Mouse (Mus musculus) lung, embryonic 16.5 days (tissue): ENCODE results near the gene Cmtm4. TPM values are rescaled to one million over a fixed set of nuclear protein-coding genes. Genes with fewer than 3 reads are reported as not detected.

Experiments
- ATAC-seq: fragments of 200-750 bp; cut with Nextera tagmentation; 2 replicates; pipeline ENCODE4 v1.8.0; 2017; ENCODE audit warnings: low read depth, mild to moderate bottlenecking, moderate library complexity
- H3K27ac ChIP-seq: fragments of 300-500 bp; sonication (generic); 2 replicates; pipeline ENCODE4 v1.5.1; 2014; ENCODE audit warnings: mild to moderate bottlenecking, control low read depth, low read length
- H3K27me3 ChIP-seq: fragments of 300-500 bp; sonication (generic); 2 replicates; pipeline ENCODE4 v1.6.1; 2014; ENCODE audit warnings: low read depth, low read length, mixed read lengths; ENCODE audit not compliant: control insufficient read depth, insufficient read depth
- H3K36me3 ChIP-seq: fragments of 300-500 bp; sonication (generic); 2 replicates; pipeline ENCODE4 v1.6.1; 2014; ENCODE audit warnings: low read length; ENCODE audit not compliant: control insufficient read depth, insufficient read depth
- H3K4me1 ChIP-seq: fragments of 300-500 bp; sonication (generic); replicated peaks from 2 replicates; pipeline ENCODE4 v1.6.1; 2014; ENCODE audit warnings: low read length, mixed read lengths; ENCODE audit not compliant: control insufficient read depth, insufficient read depth
- H3K4me2 ChIP-seq: fragments of 300-500 bp; sonication (generic); 2 replicates; pipeline ENCODE4 v1.6.1; 2014; ENCODE audit warnings: low read depth, low read length, control low read depth
- H3K4me3 ChIP-seq: fragments of 300-500 bp; sonication (generic); 2 replicates; pipeline ENCODE4 v1.5.1; 2014; ENCODE audit warnings: mild to moderate bottlenecking, low read length, control low read depth
- H3K9ac ChIP-seq: fragments of 300-500 bp; sonication (generic); 2 replicates; pipeline ENCODE4 v1.6.1; 2014; ENCODE audit warnings: low read length, control low read depth
- H3K9me3 ChIP-seq: fragments of 300-500 bp; sonication (generic); 2 replicates; pipeline ENCODE4 v1.6.1; 2016; ENCODE audit warnings: low read length; ENCODE audit not compliant: control insufficient read depth
- WGBS: fragments of 180-500 bp; shearing (Covaris S2); extraction: QIAGEN DNeasy Blood & Tissue Kit; methylation state at CpG from one replicate; pipeline ENCODE4 v1.1.7; 2014; 5-methylcytosine and 5-hydroxymethylcytosine counted together
- polyA plus RNA-seq: library from polyadenylated mRNA; unstranded; fragments of >200 nt; fragmentation: Nextera tagmentation; extraction: Ambion mirVana; gene quantifications from 2 replicates; pipeline ENCODE4 v1.2.1, GENCODE M21; 2015

Cmtm4 gene
- polyA plus RNA-seq, 1 experiment from 2014 or later: 2.6 TPM

- peaks cover 2% of the 10 kb centered on the region; the same call in 1 of the 2 replicates for H3K36me3 ChIP-seq
- ATAC-seq: no peak
- no peak overlapping the region for H3K27ac ChIP-seq
- 69% methylated on average over 13 of the region's 13 CpGs for WGBS
- no peak overlapping the region for H3K4me2 ChIP-seq
- no peak overlapping the region for H3K9ac ChIP-seq
- no peaks in the 10 kb centered on the region for H3K4me1 ChIP-seq
- H3K9me3 ChIP-seq: no peaks in the 10 kb centered on the region
- no peaks in the 10 kb centered on the region for H3K27me3 ChIP-seq
- no peak overlapping the region for H3K4me3 ChIP-seq
These were observed 45.6 kb downstream of the Cmtm4 start for GRCm38 (mm10) chr8:104350047-104350446.

GRCm38 (mm10) chr8:104348971-104349370 is 46.6 kb downstream of the Cmtm4 start:
- Histone ChIP-seq H3K4me1 (no peaks in the 10 kb centered on the region), H3K36me3 (peaks cover 2% of the 10 kb centered on the region; the same call in 1 of the 2 replicates), H3K4me3 (no peak overlapping the region), H3K9ac (no peak overlapping the region), H3K4me2 (no peak overlapping the region), H3K9me3 (no peaks in the 10 kb centered on the region), H3K27me3 (no peaks in the 10 kb centered on the region), H3K27ac (no peak overlapping the region)
- WGBS: 71% methylated on average over 5 of the region's 5 CpGs
- ATAC-seq: no peak

- no peak overlapping the region for H3K4me2 ChIP-seq
- H3K36me3 ChIP-seq: peaks cover 2% of the 10 kb centered on the region; the same call in 1 of the 2 replicates
- H3K27me3 ChIP-seq: no peaks in the 10 kb centered on the region
- no peak overlapping the region for H3K9ac ChIP-seq
- no peak for ATAC-seq
- 56% methylated on average over 12 of the region's 12 CpGs for WGBS
- no peak overlapping the region for H3K27ac ChIP-seq
- H3K4me1 ChIP-seq: peaks cover 6% of the 10 kb centered on the region
- H3K4me3 ChIP-seq: no peak overlapping the region
- no peaks in the 10 kb centered on the region for H3K9me3 ChIP-seq
These were observed 48.9 kb downstream of the Cmtm4 start for GRCm38 (mm10) chr8:104346706-104347105.

- H3K4me2 ChIP-seq: no peak overlapping the region
- 80% methylated on average over 5 of the region's 5 CpGs for WGBS
- no peaks in the 10 kb centered on the region for H3K9me3 ChIP-seq
- ATAC-seq: no peak
- no peak overlapping the region for H3K9ac ChIP-seq
- H3K4me3 ChIP-seq: no peak overlapping the region
- H3K4me1 ChIP-seq: peaks cover 14% of the 10 kb centered on the region
- no peak overlapping the region for H3K27ac ChIP-seq
- peaks cover 2% of the 10 kb centered on the region; the same call in 1 of the 2 replicates for H3K36me3 ChIP-seq
- no peaks in the 10 kb centered on the region for H3K27me3 ChIP-seq
These were observed 51.0 kb downstream of the Cmtm4 start for GRCm38 (mm10) chr8:104344622-104345021.

- 12% methylated on average over 7 of the region's 7 CpGs for WGBS
- Histone ChIP-seq H3K9me3 (no peaks in the 10 kb centered on the region), H3K4me1 (peaks cover 17% of the 10 kb centered on the region), H3K4me3 (no peak overlapping the region), H3K4me2 (no peak overlapping the region), H3K27me3 (no peaks in the 10 kb centered on the region), H3K27ac (no peak overlapping the region), H3K9ac (no peak overlapping the region), H3K36me3 (peaks cover 2% of the 10 kb centered on the region; the same call in 1 of the 2 replicates)
- 0 out of 2 replicates have a peak, but pooled peaks have one; percentile 15 for ATAC-seq
These were observed 51.6 kb downstream of the Cmtm4 start for GRCm38 (mm10) chr8:104343957-104344356.

- Histone ChIP-seq H3K27me3 (no peaks in the 10 kb centered on the region), H3K9me3 (no peaks in the 10 kb centered on the region), H3K36me3 (peaks cover 2% of the 10 kb centered on the region; the same call in 1 of the 2 replicates), H3K27ac (no peak overlapping the region), H3K4me1 (peaks cover 17% of the 10 kb centered on the region), H3K4me3 (no peak overlapping the region), H3K9ac (no peak overlapping the region), H3K4me2 (0 out of 2 replicates have a peak overlapping the region, but pooled peaks have one; percentile 13)
- 51% methylated on average over 5 of the region's 5 CpGs for WGBS
- no peak for ATAC-seq
These were observed 53.2 kb downstream of the Cmtm4 start for GRCm38 (mm10) chr8:104342426-104342825.

- H3K9me3 ChIP-seq: no peaks in the 10 kb centered on the region; the same call in 1 of the 2 replicates
- peak overlapping the region; percentile 80; the same call in 1 of the 2 replicates for H3K9ac ChIP-seq
- H3K36me3 ChIP-seq: peaks cover 2% of the 10 kb centered on the region; the same call in 1 of the 2 replicates
- WGBS: 41% methylated on average over 6 of the region's 6 CpGs
- H3K4me3 ChIP-seq: peak overlapping the region; percentile 63
- peaks cover 17% of the 10 kb centered on the region for H3K4me1 ChIP-seq
- ATAC-seq: no peak
- no peaks in the 10 kb centered on the region for H3K27me3 ChIP-seq
- peak overlapping the region; percentile 44 for H3K27ac ChIP-seq
- peak overlapping the region; percentile 81 for H3K4me2 ChIP-seq
These were observed 53.9 kb downstream of the Cmtm4 start for GRCm38 (mm10) chr8:104341678-104342077.

- H3K27ac ChIP-seq: peak overlapping the region; percentile 89
- under 1% methylated on average over 24 of the region's 24 CpGs for WGBS
- ATAC-seq: peak; percentile 69
- peak overlapping the region; percentile 80 for H3K9ac ChIP-seq
- H3K4me2 ChIP-seq: peak overlapping the region; percentile 81
- H3K36me3 ChIP-seq: peaks cover 2% of the 10 kb centered on the region; the same call in 1 of the 2 replicates
- peaks cover 17% of the 10 kb centered on the region for H3K4me1 ChIP-seq
- peak overlapping the region; percentile 63 for H3K4me3 ChIP-seq
- no peaks in the 10 kb centered on the region for H3K27me3 ChIP-seq
- no peaks in the 10 kb centered on the region; the same call in 1 of the 2 replicates for H3K9me3 ChIP-seq
These were observed 54.5 kb downstream of the Cmtm4 start for GRCm38 (mm10) chr8:104341106-104341561.

- H3K9me3 ChIP-seq: no peaks in the 10 kb centered on the region; the same call in 1 of the 2 replicates
- H3K9ac ChIP-seq: peak overlapping the region; percentile 80
- H3K4me2 ChIP-seq: peak overlapping the region; percentile 81
- 2% methylated on average over 47 of the region's 54 CpGs for WGBS
- H3K36me3 ChIP-seq: peaks cover 2% of the 10 kb centered on the region; the same call in 1 of the 2 replicates
- peak; percentile 85 for ATAC-seq
- no peaks in the 10 kb centered on the region for H3K27me3 ChIP-seq
- peak overlapping the region; percentile 63 for H3K4me3 ChIP-seq
- H3K27ac ChIP-seq: peak overlapping the region; percentile 89
- H3K4me1 ChIP-seq: peaks cover 17% of the 10 kb centered on the region
These were observed 55.1 kb downstream of the Cmtm4 start for GRCm38 (mm10) chr8:104340233-104341105.
